Mouse (Mus musculus): ENCODE results near the gene Krt27.

Krt27 gene

DNA sequence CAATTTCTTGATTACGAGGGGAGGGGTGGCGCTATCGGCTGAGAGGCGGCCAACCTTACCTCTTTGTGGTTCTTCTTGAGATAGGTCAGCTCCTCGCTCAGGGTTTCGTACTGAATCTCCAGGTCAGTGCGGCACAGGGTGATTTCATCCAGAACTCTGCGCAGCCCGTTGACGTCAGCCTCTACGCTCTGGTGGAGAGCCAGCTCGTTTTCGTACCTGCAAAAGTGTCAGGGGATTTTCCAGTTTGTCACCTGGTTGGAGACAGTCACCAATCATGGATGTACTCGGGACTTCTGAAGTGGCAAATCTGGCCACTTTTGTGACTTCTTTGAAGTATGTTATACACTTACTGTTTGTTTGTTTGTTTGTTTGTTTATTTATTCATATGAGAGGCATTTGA, 29.8 kb downstream of the Krt27 start:
- no peak for DNase-seq

DNA sequence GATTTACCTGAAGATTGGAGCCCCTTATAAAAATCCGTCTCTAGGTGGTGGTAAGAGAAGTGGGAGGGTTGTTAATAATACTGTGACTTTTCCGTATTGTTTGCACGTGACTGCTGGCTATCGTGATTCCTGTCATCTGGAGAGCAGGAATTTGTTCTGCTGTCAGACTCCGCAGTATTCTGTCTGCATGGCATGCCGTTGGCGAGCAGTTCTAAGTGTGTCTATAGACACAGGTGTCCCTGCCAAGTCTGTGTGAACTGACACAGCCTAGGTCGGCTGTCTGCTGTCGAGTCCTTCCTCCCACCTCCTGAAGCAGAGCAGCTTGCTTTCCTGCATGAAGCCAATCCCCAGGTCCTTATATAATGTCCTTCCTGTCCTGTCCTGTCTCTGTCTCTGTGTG, 31.8 kb downstream of the Krt27 start:
- no peak for DNase-seq

GRCm38 (mm10) chr11:99316543-99316942, 34.4 kb downstream of the Krt27 start:
- no peak for DNase-seq

DNA sequence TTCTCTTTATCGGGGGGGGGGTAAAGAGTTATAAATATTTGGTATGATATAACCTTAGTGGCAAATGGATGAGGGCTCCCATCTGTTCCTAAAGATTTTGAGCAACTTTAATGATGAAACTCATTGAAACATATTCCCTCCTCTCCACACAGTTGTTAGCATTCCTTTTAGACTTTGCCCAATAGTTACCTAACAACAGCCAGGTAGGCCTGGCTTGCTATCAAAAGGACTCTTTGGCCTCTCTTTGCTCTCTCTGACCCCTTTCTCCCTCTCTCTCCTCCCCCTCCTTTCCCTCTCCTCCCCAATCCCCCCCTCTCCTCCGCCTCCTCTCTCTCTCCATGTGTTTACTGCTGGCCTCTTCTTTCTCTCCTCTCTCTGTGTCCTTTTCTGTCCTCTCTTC, 36.3 kb downstream of the Krt27 start:
- no peak for DNase-seq

DNA sequence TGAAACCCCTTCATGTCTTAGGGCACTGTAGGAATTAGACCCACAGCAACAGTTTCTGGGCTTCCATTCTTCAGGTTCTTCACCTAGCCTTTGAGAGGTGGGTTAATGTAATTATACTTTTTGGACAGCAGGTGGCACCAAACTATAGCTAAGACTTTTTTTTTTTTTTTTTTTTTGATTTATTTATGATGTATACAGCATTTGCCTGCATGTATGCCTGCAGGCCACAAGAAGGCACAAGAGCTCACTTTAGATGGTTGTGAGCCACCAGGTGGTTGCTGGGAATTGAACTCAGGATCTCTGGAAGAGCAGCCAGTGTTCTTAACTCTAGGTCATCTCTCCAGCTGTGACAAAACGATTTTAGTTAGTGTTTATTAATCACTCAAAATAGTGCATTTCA, 40.0 kb downstream of the Krt27 start:
- no peak for DNase-seq

- peak; percentile 39 for DNase-seq
Observed at GRCm38 (mm10) chr11:99307579-99307978, 43.3 kb downstream of the Krt27 start.
